Mouse (Mus musculus) kidney, adult 9 months (tissue): Measurements from ENCODE around the gene Ankrd23.

Experiments used
- DNase-seq: peaks from one replicate; pipeline ENCODE4 v3.0.0; 2022

Ankrd23 gene

GRCm38 (mm10) chr1:36562388-36562787 lies 25.7 kb upstream of the Ankrd23 start:
- DNase-seq = no peak

- peak; percentile 78 for DNase-seq
These were observed 24.2 kb upstream of the Ankrd23 start for GRCm38 (mm10) chr1:36560903-36561302.

- no peak for DNase-seq
These were observed 23.2 kb upstream of the Ankrd23 start for GRCm38 (mm10) chr1:36559888-36560287.

- no peak for DNase-seq
These were observed 22.6 kb upstream of the Ankrd23 start for GRCm38 (mm10) chr1:36559256-36559655.

- DNase-seq = peak; percentile 53
These were observed 21.6 kb upstream of the Ankrd23 start, which contains the start of gene Sema4c for GRCm38 (mm10) chr1:36558031-36558993. Gene Sema4c (minus strand): TSS chr1:36558349.

- peak; percentile 73 for DNase-seq
These were observed 20.9 kb upstream of the Ankrd23 start for GRCm38 (mm10) chr1:36557457-36558011.

GRCm38 (mm10) chr1:36556553-36557456 lies 20.1 kb upstream of the Ankrd23 start:
- DNase-seq = peak; percentile 85

- DNase-seq = no peak
These were observed 19.2 kb upstream of the Ankrd23 start for GRCm38 (mm10) chr1:36555798-36556395.

GRCm38 (mm10) chr1:36554633-36555399 lies 18.1 kb upstream of the Ankrd23 start:
- DNase-seq = peak; percentile 59

- DNase-seq = no peak
These were observed 15.8 kb upstream of the Ankrd23 start for GRCm38 (mm10) chr1:36552506-36552905.

GRCm38 (mm10) chr1:36551904-36552303 lies 15.2 kb upstream of the Ankrd23 start:
- no peak for DNase-seq

- no peak for DNase-seq
These were observed 13.6 kb upstream of the Ankrd23 start for GRCm38 (mm10) chr1:36550075-36550863.

GRCm38 (mm10) chr1:36549491-36549890 lies 12.8 kb upstream of the Ankrd23 start:
- no peak for DNase-seq

GRCm38 (mm10) chr1:36548771-36549170 lies 12.1 kb upstream of the Ankrd23 start:
- no peak for DNase-seq

GRCm38 (mm10) chr1:36547981-36548598 lies 11.4 kb upstream of the Ankrd23 start:
- no peak for DNase-seq

- peak; percentile 99 for DNase-seq
These were observed 10.3 kb upstream of the Ankrd23 start, which contains the start of gene Ankrd39 for GRCm38 (mm10) chr1:36546888-36547471. Gene Ankrd39 (minus strand): TSS chr1:36547445.

GRCm38 (mm10) chr1:36545845-36546600 lies 9.3 kb upstream of the Ankrd23 start:
- no peak for DNase-seq

- DNase-seq = no peak
These were observed 8.7 kb upstream of the Ankrd23 start for GRCm38 (mm10) chr1:36545382-36545781.

- DNase-seq = no peak
These were observed 6.2 kb upstream of the Ankrd23 start for GRCm38 (mm10) chr1:36542925-36543324.
